Mouse (Mus musculus) neural tube, embryonic 13.5 days (tissue): ENCODE results near the gene Lgals3bp. TPM values are rescaled to one million over a fixed set of nuclear protein-coding genes. Genes with fewer than 3 reads are reported as not detected.
A peak's percentile ranks its signal among the peaks of the same experiment; 100 is the strongest.

Experiments
- ATAC-seq: fragments of 200-750 bp; cut with Nextera tagmentation; 2 replicates; pipeline ENCODE4 v1.8.0; 2017; ENCODE audit warnings: low read depth, mild to moderate bottlenecking, moderate TSS enrichment, moderate library complexity
- H3K27ac ChIP-seq: fragments of 300-500 bp; sonication (generic); replicated peaks from 2 replicates; pipeline ENCODE4 v1.5.1; 2015; ENCODE audit warnings: moderate library complexity, mild to moderate bottlenecking, inconsistent platforms
- H3K27me3 ChIP-seq: fragments of 300-500 bp; sonication (generic); 2 replicates; pipeline ENCODE4 v1.6.1; 2015; ENCODE audit warnings: mild to moderate bottlenecking, inconsistent platforms
- H3K36me3 ChIP-seq: fragments of 300-500 bp; sonication (generic); 2 replicates; pipeline ENCODE4 v1.6.1; 2015; ENCODE audit warnings: mild to moderate bottlenecking, inconsistent platforms
- H3K4me1 ChIP-seq: fragments of 300-500 bp; sonication (generic); replicated peaks from 2 replicates; pipeline ENCODE4 v1.6.1; 2015; ENCODE audit warnings: inconsistent platforms
- H3K4me2 ChIP-seq: fragments of 300-500 bp; sonication (generic); 2 replicates; pipeline ENCODE4 v1.6.1; 2015; ENCODE audit warnings: inconsistent platforms, mild to moderate bottlenecking, moderate library complexity
- H3K4me3 ChIP-seq: fragments of 300-500 bp; sonication (generic); 2 replicates; pipeline ENCODE4 v1.5.1; 2015; ENCODE audit warnings: mild to moderate bottlenecking, inconsistent platforms
- H3K9ac ChIP-seq: fragments of 300-500 bp; sonication (generic); 2 replicates; pipeline ENCODE4 v1.6.1; 2015; ENCODE audit warnings: moderate library complexity, mild to moderate bottlenecking, inconsistent platforms
- H3K9me3 ChIP-seq: fragments of 300-500 bp; sonication (generic); 2 replicates; pipeline ENCODE4 v1.6.1; 2016; ENCODE audit warnings: inconsistent platforms
- WGBS: fragments of 180-500 bp; shearing (Covaris S2); methylation state at CpG from one replicate; pipeline ENCODE4 v1.1.7; 2015; 5-methylcytosine and 5-hydroxymethylcytosine counted together
- polyA plus RNA-seq: library from polyadenylated mRNA; unstranded; fragments of >200 nt; fragmentation: Nextera tagmentation; extraction: Ambion mirVana; gene quantifications from 2 replicates; pipeline ENCODE4 v1.2.1, GENCODE M21; 2015

Lgals3bp gene
- polyA plus RNA-seq, 1 experiment from 2014 or later, result 4.2 TPM

GRCm38 (mm10) chr11:118368330-118368729 lies 33.6 kb downstream of the Lgals3bp start:
- no peaks in the 10 kb centered on the region for H3K36me3 ChIP-seq

GRCm38 (mm10) chr11:118366559-118366958 lies 35.3 kb downstream of the Lgals3bp start:
- no peak overlapping the region for H3K27ac ChIP-seq
- H3K27me3 ChIP-seq, result no peaks in the 10 kb centered on the region
- no peaks in the 10 kb centered on the region for H3K36me3 ChIP-seq
- no peak overlapping the region for H3K4me3 ChIP-seq
- no peak overlapping the region for H3K4me2 ChIP-seq
- H3K4me1 ChIP-seq, result peaks cover 14% of the 10 kb centered on the region
- H3K9me3 ChIP-seq, result no peaks in the 10 kb centered on the region
- 82% methylated on average over 8 of the region's 8 CpGs for WGBS
- H3K9ac ChIP-seq, result no peak overlapping the region
- no peak for ATAC-seq

More at GRCm38 (mm10) chr11:118368330-118368729, 33.6 kb downstream of the Lgals3bp start:
- ATAC-seq, result no peak
- Histone ChIP-seq H3K9ac (no peak overlapping the region), H3K4me1 (peaks cover 4% of the 10 kb centered on the region), H3K4me2 (no peak overlapping the region), H3K4me3 (no peak overlapping the region), H3K27me3 (no peaks in the 10 kb centered on the region), H3K27ac (no peak overlapping the region), H3K9me3 (no peaks in the 10 kb centered on the region)
- 63% methylated on average over 3 of the region's 3 CpGs for WGBS

- no peak for ATAC-seq
- H3K9ac ChIP-seq, result no peak overlapping the region
- no peak overlapping the region for H3K4me2 ChIP-seq
- H3K4me1 ChIP-seq, result peaks cover 14% of the 10 kb centered on the region
- no peaks in the 10 kb centered on the region for H3K9me3 ChIP-seq
- H3K4me3 ChIP-seq, result no peak overlapping the region
- no peaks in the 10 kb centered on the region for H3K36me3 ChIP-seq
- no peak overlapping the region for H3K27ac ChIP-seq
- WGBS, result 66% methylated on average over 3 of the region's 3 CpGs
- H3K27me3 ChIP-seq, result no peaks in the 10 kb centered on the region
These were observed 35.8 kb downstream of the Lgals3bp start for GRCm38 (mm10) chr11:118366108-118366507.

GRCm38 (mm10) chr11:118365171-118365570 lies 36.7 kb downstream of the Lgals3bp start:
- no peak overlapping the region for H3K4me3 ChIP-seq
- no peaks in the 10 kb centered on the region for H3K27me3 ChIP-seq
- H3K36me3 ChIP-seq, result no peaks in the 10 kb centered on the region
- WGBS, result 75% methylated on average over 7 of the region's 7 CpGs
- peaks cover 14% of the 10 kb centered on the region for H3K4me1 ChIP-seq
- no peak overlapping the region for H3K9ac ChIP-seq
- H3K4me2 ChIP-seq, result no peak overlapping the region
- H3K9me3 ChIP-seq, result no peaks in the 10 kb centered on the region
- no peak overlapping the region for H3K27ac ChIP-seq
- no peak for ATAC-seq

GRCm38 (mm10) chr11:118364021-118364420 lies 37.9 kb downstream of the Lgals3bp start:
- no peak for ATAC-seq
- no peaks in the 10 kb centered on the region for H3K9me3 ChIP-seq
- no peak overlapping the region for H3K9ac ChIP-seq
- WGBS, result 80% methylated on average over 4 of the region's 4 CpGs
- H3K4me2 ChIP-seq, result no peak overlapping the region
- H3K4me1 ChIP-seq, result peaks cover 14% of the 10 kb centered on the region
- no peaks in the 10 kb centered on the region for H3K27me3 ChIP-seq
- no peak overlapping the region for H3K4me3 ChIP-seq
- no peaks in the 10 kb centered on the region for H3K36me3 ChIP-seq
- no peak overlapping the region for H3K27ac ChIP-seq

GRCm38 (mm10) chr11:118362971-118363518 lies 38.8 kb downstream of the Lgals3bp start:
- H3K4me1 ChIP-seq, result peaks cover 14% of the 10 kb centered on the region
- no peak overlapping the region for H3K4me3 ChIP-seq
- H3K27ac ChIP-seq, result peak overlapping the region; percentile 49
- no peaks in the 10 kb centered on the region for H3K27me3 ChIP-seq
- no peak overlapping the region for H3K4me2 ChIP-seq
- no peak; the same call in 1 of the 2 replicates for ATAC-seq
- WGBS, result 8% methylated on average over 8 of the region's 8 CpGs
- H3K9me3 ChIP-seq, result no peaks in the 10 kb centered on the region
- no peaks in the 10 kb centered on the region for H3K36me3 ChIP-seq
- 0 out of 2 replicates have a peak overlapping the region, but pooled peaks have one; percentile 22 for H3K9ac ChIP-seq

GRCm38 (mm10) chr11:118362501-118362900 lies 39.4 kb downstream of the Lgals3bp start:
- no peak overlapping the region for H3K4me2 ChIP-seq
- 71% methylated on average over 1 of the region's 1 CpGs for WGBS
- H3K27me3 ChIP-seq, result no peaks in the 10 kb centered on the region
- peaks cover 14% of the 10 kb centered on the region for H3K4me1 ChIP-seq
- no peak overlapping the region for H3K4me3 ChIP-seq
- no peaks in the 10 kb centered on the region for H3K36me3 ChIP-seq
- H3K9me3 ChIP-seq, result no peaks in the 10 kb centered on the region
- H3K27ac ChIP-seq, result peak overlapping the region; percentile 28; the same call in 1 of the 2 replicates
- 0 out of 2 replicates have a peak overlapping the region, but pooled peaks have one; percentile 22 for H3K9ac ChIP-seq
- no peak for ATAC-seq

GRCm38 (mm10) chr11:118360907-118361341 lies 41.0 kb downstream of the Lgals3bp start:
- H3K9ac ChIP-seq, result no peak overlapping the region
- H3K27me3 ChIP-seq, result no peaks in the 10 kb centered on the region
- no peak overlapping the region for H3K4me3 ChIP-seq
- H3K36me3 ChIP-seq, result no peaks in the 10 kb centered on the region
- no peaks in the 10 kb centered on the region for H3K9me3 ChIP-seq
- ATAC-seq, result no peak
- H3K27ac ChIP-seq, result no peak overlapping the region
- peaks cover 15% of the 10 kb centered on the region for H3K4me1 ChIP-seq
- H3K4me2 ChIP-seq, result no peak overlapping the region
- WGBS, result 70% methylated on average over 10 of the region's 10 CpGs

- H3K4me1 ChIP-seq, result peaks cover 19% of the 10 kb centered on the region
- 83% methylated on average over 7 of the region's 7 CpGs for WGBS
These were observed 41.4 kb downstream of the Lgals3bp start for GRCm38 (mm10) chr11:118360491-118360890.

GRCm38 (mm10) chr11:118355640-118356039 lies 46.3 kb downstream of the Lgals3bp start, which contains the start of gene Timp2:
Gene Timp2 (minus strand): TSS chr11:118355740.
- peaks cover 35% of the 10 kb centered on the region for H3K4me1 ChIP-seq
- peak within 1 kb of the TSS; percentile 87 for H3K4me2 ChIP-seq
- H3K9me3 ChIP-seq, result no peaks in the 10 kb centered on the region
- no peaks in the 10 kb centered on the region for H3K27me3 ChIP-seq
- 31% methylated on average over 6 of the region's 6 CpGs for WGBS
- peak within 1 kb of the TSS; percentile 95 for H3K9ac ChIP-seq
- H3K4me3 ChIP-seq, result peak within 1 kb of the TSS; percentile 75
- ATAC-seq, result no peak
- no peaks in the 10 kb centered on the region for H3K36me3 ChIP-seq
- peak within 1 kb of the TSS; percentile 89 for H3K27ac ChIP-seq

More at GRCm38 (mm10) chr11:118360491-118360890, 41.4 kb downstream of the Lgals3bp start:
- Histone ChIP-seq H3K4me3 (no peak overlapping the region), H3K9me3 (no peaks in the 10 kb centered on the region), H3K9ac (no peak overlapping the region), H3K4me2 (no peak overlapping the region), H3K36me3 (no peaks in the 10 kb centered on the region), H3K27me3 (no peaks in the 10 kb centered on the region), H3K27ac (no peak overlapping the region)
- ATAC-seq, result no peak

- H3K36me3 ChIP-seq, result no peaks in the 10 kb centered on the region
- H3K27ac ChIP-seq, result peak overlapping the region; percentile 89
- peak; percentile 96 for ATAC-seq
- peak overlapping the region; percentile 95 for H3K9ac ChIP-seq
- H3K4me2 ChIP-seq, result peak overlapping the region; percentile 87
- H3K27me3 ChIP-seq, result no peaks in the 10 kb centered on the region
- H3K4me3 ChIP-seq, result peak overlapping the region; percentile 75
- under 1% methylated on average over 34 of the region's 43 CpGs for WGBS
- no peaks in the 10 kb centered on the region for H3K9me3 ChIP-seq
- H3K4me1 ChIP-seq, result peaks cover 35% of the 10 kb centered on the region
These were observed 46.7 kb downstream of the Lgals3bp start for GRCm38 (mm10) chr11:118355205-118355604.

GRCm38 (mm10) chr11:118354636-118355191 lies 47.2 kb downstream of the Lgals3bp start:
- H3K9ac ChIP-seq, result peak overlapping the region; percentile 95
- under 1% methylated on average over 33 of the region's 47 CpGs for WGBS
- H3K9me3 ChIP-seq, result no peaks in the 10 kb centered on the region
- peak overlapping the region; percentile 89 for H3K27ac ChIP-seq
- H3K4me3 ChIP-seq, result peak overlapping the region; percentile 75
- peak overlapping the region; percentile 87 for H3K4me2 ChIP-seq
- no peaks in the 10 kb centered on the region for H3K36me3 ChIP-seq
- ATAC-seq, result peak; percentile 75
- H3K27me3 ChIP-seq, result no peaks in the 10 kb centered on the region
- peaks cover 38% of the 10 kb centered on the region for H3K4me1 ChIP-seq
